Mouse (Mus musculus) liver, embryonic 15.5 days (tissue): ENCODE results near the gene Ak3. TPM values are rescaled to one million over a fixed set of nuclear protein-coding genes. Genes with fewer than 3 reads are reported as not detected.

Source experiments
- ATAC-seq: fragments of 200-750 bp; cut with Nextera tagmentation; 2 replicates; pipeline ENCODE4 v1.8.0; 2017; ENCODE audit warnings: moderate number of reproducible peaks, mild to moderate bottlenecking, moderate library complexity; ENCODE audit not compliant: insufficient read depth
- H3K27ac ChIP-seq: fragments of 300-500 bp; sonication (generic); replicated peaks from 2 replicates; pipeline ENCODE4 v1.5.1; 2015; ENCODE audit warnings: mild to moderate bottlenecking, inconsistent platforms
- H3K27me3 ChIP-seq: fragments of 300-500 bp; sonication (generic); 2 replicates; pipeline ENCODE4 v1.6.1; 2015; ENCODE audit warnings: mild to moderate bottlenecking, inconsistent platforms
- H3K36me3 ChIP-seq: fragments of 300-500 bp; sonication (generic); replicated peaks from 2 replicates; pipeline ENCODE4 v1.6.1; 2015; ENCODE audit warnings: moderate library complexity, mild to moderate bottlenecking, inconsistent platforms
- H3K4me1 ChIP-seq: fragments of 300-500 bp; sonication (generic); replicated peaks from 2 replicates; pipeline ENCODE4 v1.6.1; 2015; ENCODE audit warnings: inconsistent platforms
- H3K4me2 ChIP-seq: fragments of 300-500 bp; sonication (generic); 2 replicates; pipeline ENCODE4 v1.6.1; 2015; ENCODE audit warnings: moderate library complexity, mild to moderate bottlenecking, inconsistent platforms
- H3K4me3 ChIP-seq: fragments of 300-500 bp; sonication (generic); replicated peaks from 2 replicates; pipeline ENCODE4 v1.5.1; 2015; ENCODE audit warnings: mild to moderate bottlenecking, inconsistent platforms
- H3K9ac ChIP-seq: fragments of 300-500 bp; sonication (generic); 2 replicates; pipeline ENCODE4 v1.6.1; 2015; ENCODE audit warnings: moderate library complexity, mild to moderate bottlenecking, inconsistent platforms
- H3K9me3 ChIP-seq: fragments of 300-500 bp; sonication (generic); replicated peaks from 2 replicates; pipeline ENCODE4 v1.6.1; 2016; ENCODE audit warnings: inconsistent platforms
- WGBS: fragments of 180-500 bp; shearing (Covaris S2); methylation state at CpG from one replicate; pipeline ENCODE4 v1.1.7; 2015; ENCODE audit warnings: mixed read lengths; ENCODE audit not compliant: insufficient replicate concordance; 5-methylcytosine and 5-hydroxymethylcytosine counted together
- polyA plus RNA-seq: library from polyadenylated mRNA; unstranded; fragments of >200 nt; fragmentation: Nextera tagmentation; extraction: Ambion mirVana; gene quantifications from 2 replicates; pipeline ENCODE4 v1.2.1, GENCODE M21; 2015

Gene Ak3
- polyA plus RNA-seq, 1 experiment from 2014 or later, result 44.9 TPM

GRCm38 (mm10) chr19:29042647-29043046 is 5.1 kb downstream of the Ak3 start:
- Histone ChIP-seq H3K4me1 (peaks cover 28% of the 10 kb centered on the region), H3K27me3 (no peaks in the 10 kb centered on the region), H3K27ac (no peak overlapping the region), H3K9me3 (no peaks in the 10 kb centered on the region), H3K4me3 (no peak overlapping the region), H3K36me3 (0 out of 2 replicates have a peak, but pooled peaks cover 11% of the 10 kb centered on the region), H3K9ac (no peak overlapping the region), H3K4me2 (no peak overlapping the region)
- no peak for ATAC-seq
- whole genome bisulfite sequencing, result 86% methylated on average over 9 of the region's 9 CpGs

- Histone ChIP-seq H3K36me3 (peaks cover 16% of the 10 kb centered on the region; the same call in 1 of the 2 replicates), H3K27ac (no peak overlapping the region), H3K4me2 (no peak overlapping the region), H3K9me3 (no peaks in the 10 kb centered on the region), H3K4me3 (no peak overlapping the region), H3K27me3 (no peaks in the 10 kb centered on the region), H3K4me1 (peaks cover 24% of the 10 kb centered on the region), H3K9ac (no peak overlapping the region)
- 74% methylated on average over 6 of the region's 6 CpGs for WGBS
- no peak for ATAC-seq
These were observed 5.6 kb downstream of the Ak3 start for GRCm38 (mm10) chr19:29042143-29042542.

GRCm38 (mm10) chr19:29040206-29040605 is 7.6 kb downstream of the Ak3 start:
- no peak for ATAC-seq
- 71% methylated on average over 4 of the region's 4 CpGs for WGBS
- H3K27ac ChIP-seq, result no peak overlapping the region

GRCm38 (mm10) chr19:29039334-29039733 is 8.4 kb downstream of the Ak3 start:
- Histone ChIP-seq H3K36me3 (peaks cover 25% of the 10 kb centered on the region), H3K9me3 (no peaks in the 10 kb centered on the region), H3K27ac (no peak overlapping the region), H3K4me2 (no peak overlapping the region), H3K4me3 (no peak overlapping the region), H3K4me1 (0 out of 2 replicates have a peak, but pooled peaks cover 4% of the 10 kb centered on the region), H3K27me3 (no peaks in the 10 kb centered on the region), H3K9ac (no peak overlapping the region)
- no peak for ATAC-seq

More at GRCm38 (mm10) chr19:29040206-29040605, 7.6 kb downstream of the Ak3 start:
- H3K4me3 ChIP-seq, result no peak overlapping the region
- H3K9ac ChIP-seq, result no peak overlapping the region
- H3K27me3 ChIP-seq, result no peaks in the 10 kb centered on the region
- peaks cover 5% of the 10 kb centered on the region; the same call in 1 of the 2 replicates for H3K4me1 ChIP-seq
- no peaks in the 10 kb centered on the region for H3K9me3 ChIP-seq
- H3K36me3 ChIP-seq, result peaks cover 19% of the 10 kb centered on the region
- H3K4me2 ChIP-seq, result no peak overlapping the region

- Histone ChIP-seq H3K9me3 (no peaks in the 10 kb centered on the region), H3K27ac (no peak overlapping the region), H3K4me2 (no peak overlapping the region), H3K4me3 (no peak overlapping the region), H3K27me3 (no peaks in the 10 kb centered on the region), H3K9ac (no peak overlapping the region), H3K4me1 (0 out of 2 replicates have a peak, but pooled peaks cover 4% of the 10 kb centered on the region), H3K36me3 (peaks cover 42% of the 10 kb centered on the region)
- no peak for ATAC-seq
- WGBS, result 83% methylated on average over 10 of the region's 10 CpGs
These were observed 10.2 kb downstream of the Ak3 start for GRCm38 (mm10) chr19:29037541-29037940.

GRCm38 (mm10) chr19:29037026-29037425 is 10.7 kb downstream of the Ak3 start:
- Histone ChIP-seq H3K36me3 (peaks cover 47% of the 10 kb centered on the region), H3K4me3 (no peak overlapping the region)
- 83% methylated on average over 5 of the region's 5 CpGs for WGBS

GRCm38 (mm10) chr19:29032662-29033061 is 15.1 kb downstream of the Ak3 start:
- Histone ChIP-seq H3K27ac (no peak overlapping the region), H3K9ac (no peak overlapping the region), H3K9me3 (no peaks in the 10 kb centered on the region), H3K4me3 (no peak overlapping the region), H3K36me3 (peaks cover 46% of the 10 kb centered on the region), H3K4me2 (no peak overlapping the region), H3K27me3 (no peaks in the 10 kb centered on the region), H3K4me1 (no peaks in the 10 kb centered on the region)
- no peak for ATAC-seq

More at GRCm38 (mm10) chr19:29037026-29037425, 10.7 kb downstream of the Ak3 start:
- Histone ChIP-seq H3K4me1 (0 out of 2 replicates have a peak, but pooled peaks cover under 1% of the 10 kb centered on the region), H3K4me2 (no peak overlapping the region), H3K27me3 (no peaks in the 10 kb centered on the region), H3K27ac (no peak overlapping the region), H3K9ac (no peak overlapping the region), H3K9me3 (no peaks in the 10 kb centered on the region)
- ATAC-seq, result no peak

- no peak overlapping the region for H3K27ac ChIP-seq
- H3K27me3 ChIP-seq, result no peaks in the 10 kb centered on the region
- 72% methylated on average over 3 of the region's 3 CpGs for WGBS
- H3K9ac ChIP-seq, result no peak overlapping the region
- H3K36me3 ChIP-seq, result peaks cover 42% of the 10 kb centered on the region
- H3K4me2 ChIP-seq, result no peak overlapping the region
- no peak for ATAC-seq
- H3K4me1 ChIP-seq, result 0 out of 2 replicates have a peak, but pooled peaks cover 2% of the 10 kb centered on the region
- H3K9me3 ChIP-seq, result no peaks in the 10 kb centered on the region
- no peak overlapping the region for H3K4me3 ChIP-seq
These were observed 16.0 kb downstream of the Ak3 start for GRCm38 (mm10) chr19:29031788-29032187.

- Histone ChIP-seq H3K4me1 (0 out of 2 replicates have a peak, but pooled peaks cover 2% of the 10 kb centered on the region), H3K4me2 (no peak overlapping the region), H3K9ac (no peak overlapping the region), H3K9me3 (no peaks in the 10 kb centered on the region), H3K4me3 (no peak overlapping the region), H3K27me3 (no peaks in the 10 kb centered on the region), H3K27ac (no peak overlapping the region), H3K36me3 (peaks cover 69% of the 10 kb centered on the region)
- WGBS, result 62% methylated on average over 11 of the region's 11 CpGs
- ATAC-seq, result no peak
These were observed 23.3 kb downstream of the Ak3 start for GRCm38 (mm10) chr19:29024391-29024947.

- no peaks in the 10 kb centered on the region for H3K27me3 ChIP-seq
- H3K36me3 ChIP-seq, result peaks cover 84% of the 10 kb centered on the region
- no peaks in the 10 kb centered on the region for H3K9me3 ChIP-seq
These were observed 25.9 kb downstream of the Ak3 start for GRCm38 (mm10) chr19:29021754-29022345.

GRCm38 (mm10) chr19:29019647-29020046 is 28.1 kb downstream of the Ak3 start:
- Histone ChIP-seq H3K4me1 (no peaks in the 10 kb centered on the region), H3K27ac (no peak overlapping the region), H3K4me3 (no peak overlapping the region), H3K9me3 (no peaks in the 10 kb centered on the region), H3K4me2 (no peak overlapping the region), H3K36me3 (peaks cover 74% of the 10 kb centered on the region), H3K9ac (no peak overlapping the region), H3K27me3 (no peaks in the 10 kb centered on the region)
- ATAC-seq, result no peak
- 82% methylated on average over 3 of the region's 3 CpGs for WGBS

More at GRCm38 (mm10) chr19:29021754-29022345, 25.9 kb downstream of the Ak3 start:
- H3K4me3 ChIP-seq, result no peak overlapping the region
- H3K9ac ChIP-seq, result no peak overlapping the region
- H3K4me1 ChIP-seq, result no peaks in the 10 kb centered on the region
- no peak overlapping the region for H3K4me2 ChIP-seq
- H3K27ac ChIP-seq, result no peak overlapping the region
- no peak for ATAC-seq
- 81% methylated on average over 7 of the region's 7 CpGs for WGBS
